Mouse (Mus musculus): ENCODE measurements at regions not wholly inside any gene's neighbourhood (a gene's known extent, or its start where the extent isn't known, plus 50 kb on each side); places are given as distances from the start of the nearest gene placed in this dataset.

DNA sequence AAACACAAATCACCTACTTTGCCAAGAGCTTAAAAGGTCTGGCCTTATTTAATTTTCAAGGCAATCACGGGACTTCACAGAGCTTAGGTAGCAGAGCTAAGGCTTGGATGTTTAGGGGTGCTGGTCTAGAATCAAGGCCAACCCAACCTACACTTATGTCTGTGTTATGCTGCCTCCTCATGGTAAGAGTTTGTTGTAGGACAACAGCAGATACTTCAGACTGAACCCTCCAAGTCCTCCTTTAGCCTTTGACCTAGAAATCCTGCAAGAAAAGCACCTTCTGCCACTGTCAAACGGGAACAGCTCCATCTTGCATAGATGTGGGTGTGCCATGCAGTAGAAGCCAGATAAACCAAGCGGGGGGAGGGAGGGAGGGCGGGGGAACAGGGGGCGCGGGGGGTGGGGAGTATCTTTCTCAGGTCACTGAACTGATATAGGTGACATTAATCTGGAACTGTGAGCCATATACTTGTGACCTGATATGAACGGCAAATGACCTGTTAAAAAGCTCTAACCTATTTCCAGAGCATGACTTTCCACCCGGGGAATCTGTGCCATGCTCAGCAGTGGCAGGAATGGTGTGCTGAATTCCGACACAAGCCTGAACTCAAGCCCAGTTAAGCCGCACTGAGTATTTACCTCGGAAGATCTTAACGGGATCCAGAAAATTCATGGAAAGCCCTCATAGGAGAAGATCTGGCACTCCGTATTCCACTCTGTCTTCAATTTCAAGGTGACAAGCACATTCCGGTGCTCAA, 838.3 kb downstream of the Gsdmc2 start:
- in situ Hi-C loops (cut with MboI), result no loop called here

DNA sequence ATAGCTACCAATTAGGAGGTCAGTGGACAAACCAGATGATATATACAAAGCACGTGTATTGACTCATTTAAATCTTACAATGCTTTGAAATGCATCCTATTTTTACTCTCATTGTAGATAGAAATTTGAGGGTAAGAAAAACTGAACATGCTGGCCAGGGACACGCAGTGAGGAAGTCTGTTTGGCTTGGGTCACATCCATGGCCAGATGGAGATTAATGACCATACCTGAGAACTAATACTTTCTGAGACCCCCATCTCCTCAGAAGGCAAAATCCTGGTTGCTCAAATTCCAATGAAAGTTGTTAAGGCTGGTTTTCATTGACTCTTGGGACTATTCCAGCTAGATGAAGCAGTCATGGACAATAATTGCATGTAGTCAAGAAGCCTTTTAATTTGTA, 850.3 kb downstream of the Gsdmc2 start:
- in situ Hi-C loops (cut with MboI), result no loop called here

DNA sequence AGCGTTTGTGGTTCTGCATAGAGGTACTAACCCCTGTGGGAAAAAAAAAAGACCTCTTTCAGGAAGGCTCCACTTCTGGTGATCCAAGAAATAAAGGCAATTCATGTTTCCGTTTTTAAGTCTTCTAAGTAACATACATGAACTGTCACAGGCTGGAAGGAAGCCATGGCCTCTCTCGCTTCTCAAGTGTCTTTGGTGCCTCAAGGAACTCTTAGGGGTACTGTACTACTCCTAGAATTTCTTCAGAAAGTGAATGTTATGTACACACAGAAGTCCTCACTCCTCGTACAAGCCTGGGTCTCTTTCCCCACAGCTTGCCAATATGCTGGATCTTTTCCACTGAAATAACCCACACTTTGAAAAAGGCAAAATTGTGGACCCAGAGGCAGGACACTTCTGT, 858.1 kb downstream of the Gsdmc2 start:
- in situ Hi-C loops (cut with MboI), result no loop called here

DNA sequence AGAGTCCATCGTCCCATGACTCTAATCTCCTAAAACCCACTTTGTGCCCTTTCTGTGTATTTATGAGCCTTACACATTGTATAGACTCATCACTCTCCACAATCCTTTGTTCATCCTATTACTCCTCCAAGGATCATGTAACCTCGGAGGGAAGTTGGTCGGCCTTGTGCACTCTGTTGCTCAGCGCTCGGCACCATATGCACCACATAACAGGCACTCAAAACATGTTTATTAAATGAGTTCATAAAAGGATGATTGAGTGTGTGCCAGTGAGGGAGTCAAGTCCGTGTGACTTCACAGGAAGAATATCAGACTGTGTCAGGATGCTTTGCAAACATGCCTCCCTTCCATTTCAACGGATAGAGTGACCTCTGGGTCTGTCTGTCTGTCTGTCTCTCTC, 858.8 kb downstream of the Gsdmc2 start:
- in situ Hi-C loops (cut with MboI), result no loop called here

DNA sequence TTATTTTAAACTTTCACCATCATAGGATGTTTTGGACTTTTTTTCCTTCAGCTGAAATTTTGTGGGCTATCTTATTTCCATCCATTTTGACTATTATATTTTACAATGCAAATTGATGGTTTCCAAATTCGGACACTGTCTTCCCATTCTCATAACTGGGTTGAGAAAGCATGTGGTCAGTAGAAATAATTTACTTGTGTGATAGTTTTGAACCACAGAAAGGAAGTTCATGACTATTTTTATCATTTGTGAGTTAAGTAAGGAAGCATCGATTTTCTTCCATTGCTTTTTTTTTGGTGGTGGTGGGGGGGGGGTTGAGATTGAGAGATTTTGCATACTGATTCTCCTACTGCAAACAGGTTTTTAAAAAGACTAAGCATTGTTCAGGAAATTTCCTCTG, 874.4 kb downstream of the Gsdmc2 start:
- in situ Hi-C loops (cut with MboI), result no loop called here

DNA sequence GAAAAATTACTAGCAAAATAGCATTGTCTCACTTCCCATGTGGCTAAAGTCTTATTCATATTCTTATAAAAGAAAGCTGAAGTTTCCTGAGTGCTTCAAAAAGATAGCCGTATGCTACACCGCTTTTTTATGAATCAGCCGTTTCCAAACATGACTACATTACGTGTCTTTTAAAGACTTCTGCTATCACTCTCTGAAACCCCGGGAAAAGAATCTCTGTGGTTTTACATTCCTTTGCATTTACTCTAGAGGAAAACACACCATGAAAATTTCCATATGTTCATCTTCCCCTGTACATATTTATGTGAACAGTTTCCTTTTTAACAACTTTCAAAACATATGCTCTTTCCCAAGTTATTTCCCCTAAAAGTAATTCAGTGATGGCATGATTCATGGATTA, 882.3 kb downstream of the Gsdmc2 start:
- in situ Hi-C loops (cut with MboI), result no loop called here

DNA sequence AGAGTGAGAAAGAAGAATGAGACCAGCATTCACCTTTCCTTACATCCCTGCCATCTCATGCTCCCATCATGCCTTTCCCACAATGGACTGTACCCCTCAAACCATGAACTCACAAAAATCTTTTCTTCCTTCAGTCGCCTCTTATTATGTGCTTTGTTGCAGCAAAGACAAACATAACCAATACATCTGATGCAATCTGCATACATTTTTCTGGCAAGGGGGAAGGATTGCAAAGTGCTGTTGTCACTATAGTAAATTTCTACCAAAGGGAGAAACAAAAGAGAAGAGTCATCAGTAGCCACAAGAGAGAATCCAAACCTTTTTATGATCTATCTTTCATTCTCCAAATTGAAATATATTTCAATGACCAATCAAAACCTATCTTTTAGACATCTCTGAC, 884.4 kb downstream of the Gsdmc2 start:
- in situ Hi-C loops (cut with MboI), result no loop called here

DNA sequence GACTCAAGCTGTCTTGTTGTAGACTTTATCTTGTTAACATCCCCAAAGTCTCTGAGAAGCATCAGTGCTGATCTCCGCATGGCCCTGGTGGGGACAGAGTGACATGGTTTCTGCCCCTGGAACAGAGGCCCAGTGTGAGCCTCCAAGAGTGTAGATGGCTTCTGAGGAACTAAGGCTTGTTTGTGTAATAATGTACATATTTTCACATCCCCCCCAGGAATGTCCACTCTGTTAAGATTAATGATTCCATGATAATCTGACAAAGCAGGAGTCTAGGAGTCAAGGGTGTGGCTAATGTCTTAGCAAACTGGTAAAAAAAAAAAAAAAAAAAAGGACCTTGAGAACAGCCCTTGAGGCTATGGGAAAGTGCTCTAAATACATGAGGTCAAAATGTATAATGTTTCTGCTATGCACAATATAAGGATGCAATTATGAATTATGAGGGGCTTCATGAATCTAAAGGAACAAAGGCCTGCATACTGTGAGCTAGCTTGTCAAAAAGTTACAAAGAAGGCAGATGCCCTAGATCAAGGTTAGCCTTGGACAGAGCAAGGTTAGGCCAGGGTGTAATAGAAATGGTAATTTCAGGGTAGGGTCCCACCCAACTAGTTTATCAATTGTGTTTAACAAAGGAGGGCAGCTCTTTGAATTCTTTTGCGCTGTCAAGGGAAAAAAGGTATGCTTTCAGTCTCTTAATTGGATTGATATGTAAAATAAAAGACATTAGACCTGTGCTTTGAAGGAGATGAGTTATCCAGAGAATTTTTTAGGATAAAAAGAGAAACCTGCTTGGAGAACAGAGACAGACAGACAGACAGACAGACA, 886.3 kb downstream of the Gsdmc2 start:
- in situ Hi-C loops (cut with MboI), result no loop called here

DNA sequence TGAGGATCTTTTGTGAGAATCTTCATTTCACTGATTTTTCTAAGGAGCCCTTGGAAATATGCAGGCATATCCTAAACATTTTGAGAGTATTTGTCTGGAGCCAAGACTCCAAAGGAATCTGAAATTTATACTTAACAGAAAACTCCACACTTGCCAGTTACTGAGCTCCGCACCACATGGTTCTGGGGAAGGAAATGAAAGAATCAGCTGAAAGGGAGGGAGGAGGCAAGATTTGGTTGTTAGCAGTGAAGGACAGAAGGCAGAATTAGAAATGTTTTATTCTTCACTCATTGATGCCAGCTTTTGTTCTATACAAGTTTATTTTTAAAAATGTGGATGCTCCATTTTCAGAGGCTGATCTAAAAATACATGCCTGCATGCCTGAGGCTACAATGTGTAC, 890.1 kb downstream of the Gsdmc2 start:
- in situ Hi-C loops (cut with MboI), result no loop called here

DNA sequence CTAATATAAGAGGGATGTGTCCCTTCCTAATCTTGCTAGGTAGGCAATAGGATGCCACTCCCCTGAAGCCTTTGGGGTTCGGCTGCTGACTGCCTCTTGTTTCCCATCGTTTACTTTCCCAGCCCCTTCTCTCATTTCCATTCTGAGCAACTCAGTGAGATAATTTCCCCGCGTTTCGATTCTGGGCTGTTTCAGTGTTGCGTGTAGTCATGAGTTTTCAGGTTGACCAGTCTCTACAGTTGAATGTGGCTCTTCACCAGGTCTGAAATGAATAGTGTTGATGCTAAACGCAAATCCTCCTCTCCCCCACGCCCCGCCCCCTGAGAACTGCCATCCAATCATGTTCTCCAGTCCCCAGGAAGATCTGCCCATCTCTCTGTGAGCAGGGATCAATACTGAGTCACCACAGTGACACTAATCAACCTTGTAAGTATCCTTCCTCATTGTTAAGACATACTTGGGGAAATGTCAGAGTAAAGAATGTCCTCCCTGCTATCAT, 890.6 kb downstream of the Gsdmc2 start:
- in situ Hi-C loops (cut with MboI), result no loop called here

DNA sequence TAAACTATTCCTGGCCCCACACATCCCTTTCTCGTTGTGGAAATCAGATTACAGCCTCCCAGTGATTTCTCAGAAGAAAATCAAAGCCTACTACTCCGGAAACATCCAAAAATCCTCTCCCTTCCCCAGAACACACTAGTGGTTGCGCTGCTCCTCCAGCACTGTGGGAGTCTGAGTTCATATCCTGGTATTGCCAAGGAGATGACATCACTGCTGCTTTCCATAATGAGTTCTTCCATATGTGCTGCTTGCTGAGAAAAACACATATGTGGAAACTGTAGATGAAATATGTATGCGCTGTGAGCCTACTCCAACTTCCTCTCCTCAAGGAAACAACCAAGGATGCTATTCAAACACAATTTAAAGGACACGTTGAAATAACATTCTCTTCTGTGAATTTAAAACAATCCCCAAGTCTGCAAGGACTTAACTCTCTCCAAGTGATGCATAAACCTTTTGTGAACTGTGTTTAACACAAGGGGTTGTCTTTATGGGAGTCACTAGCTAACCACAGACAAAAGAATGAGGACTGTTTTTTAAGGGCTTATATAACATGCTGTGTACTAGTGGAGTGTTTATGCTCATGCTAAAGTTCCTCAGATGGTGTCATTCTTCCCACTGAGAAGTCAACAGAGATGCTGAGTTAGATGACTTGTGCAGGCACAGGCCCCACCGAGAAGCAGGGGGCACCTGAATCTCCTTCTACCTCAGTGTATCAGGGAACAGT, 891.6 kb downstream of the Gsdmc2 start:
- in situ Hi-C loops (cut with MboI), result no loop called here

DNA sequence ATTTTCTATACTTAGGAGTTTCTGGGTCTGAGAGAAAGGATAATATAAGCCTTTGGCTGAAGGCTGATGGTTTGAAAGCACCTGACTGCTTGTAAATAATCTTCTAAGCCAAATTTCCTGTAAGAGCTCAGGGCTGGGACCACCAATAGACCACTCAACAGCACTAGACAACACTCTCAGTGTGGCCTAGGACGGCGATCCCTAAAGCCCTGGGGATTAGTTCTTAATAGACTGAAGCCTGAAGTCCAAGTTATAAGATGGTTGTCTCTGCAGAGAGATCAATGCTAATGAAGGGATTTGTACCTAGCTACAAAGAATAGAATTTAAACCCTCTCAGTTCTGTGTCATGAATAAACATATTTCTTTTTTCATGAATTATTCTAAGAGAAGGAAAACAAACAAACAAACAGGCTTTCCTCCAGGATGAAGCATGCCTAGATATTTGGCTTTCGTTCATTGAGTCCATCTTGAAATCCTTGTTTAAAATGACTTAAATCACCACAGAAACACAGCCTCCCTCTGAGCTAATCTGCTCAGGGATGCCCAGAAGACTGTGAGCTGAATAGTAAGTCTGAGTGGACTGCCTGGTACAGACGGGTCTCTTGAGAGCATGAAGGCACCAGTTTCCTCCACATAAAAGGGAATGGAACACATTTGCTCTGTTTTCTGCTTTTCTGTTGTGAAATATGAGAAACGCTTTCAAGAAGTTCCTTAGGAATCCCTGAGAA, 892.3 kb downstream of the Gsdmc2 start:
- in situ Hi-C loops (cut with MboI), result no loop called here

DNA sequence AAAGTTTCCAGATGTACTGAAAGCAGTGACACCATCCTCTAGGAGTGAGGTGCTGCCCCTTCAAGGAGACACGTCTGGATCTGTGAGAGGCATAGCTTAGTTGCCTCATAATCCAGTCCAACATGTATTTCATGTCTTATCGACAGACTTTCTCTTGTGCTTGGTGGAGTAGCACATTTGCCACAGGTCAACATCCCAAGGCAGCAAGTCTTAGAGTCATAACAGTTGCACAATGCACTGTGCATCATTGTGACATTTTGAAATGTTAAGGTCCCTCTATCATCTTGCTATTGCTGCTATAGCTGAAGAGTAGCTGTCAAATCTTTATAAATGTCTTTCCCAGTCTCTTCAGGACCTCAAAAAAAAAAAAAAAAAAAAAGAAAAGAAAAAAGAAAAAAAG, 905.6 kb downstream of the Gsdmc2 start:
- in situ Hi-C loops (cut with MboI), result no loop called here

DNA sequence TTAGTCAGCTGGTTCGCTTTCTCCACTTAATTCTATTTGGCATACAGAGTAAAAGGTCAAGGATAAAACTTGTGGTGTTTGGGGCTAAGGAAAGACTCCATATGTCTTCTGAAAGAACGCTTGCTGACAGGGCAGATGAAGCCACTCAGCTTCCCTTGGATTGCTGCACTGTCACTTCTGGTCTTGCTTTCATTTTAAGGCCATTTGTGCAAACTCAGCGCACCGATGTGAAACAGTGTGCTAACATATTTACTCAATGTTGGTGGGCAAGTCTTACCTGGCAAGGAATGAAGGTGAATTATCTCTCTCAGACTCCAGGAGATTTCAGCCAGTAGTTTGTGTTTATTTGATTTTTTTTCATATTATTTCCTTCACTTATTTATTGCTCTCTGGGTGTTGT, 907.2 kb downstream of the Gsdmc2 start:
- in situ Hi-C loops (cut with MboI), result no loop called here

DNA sequence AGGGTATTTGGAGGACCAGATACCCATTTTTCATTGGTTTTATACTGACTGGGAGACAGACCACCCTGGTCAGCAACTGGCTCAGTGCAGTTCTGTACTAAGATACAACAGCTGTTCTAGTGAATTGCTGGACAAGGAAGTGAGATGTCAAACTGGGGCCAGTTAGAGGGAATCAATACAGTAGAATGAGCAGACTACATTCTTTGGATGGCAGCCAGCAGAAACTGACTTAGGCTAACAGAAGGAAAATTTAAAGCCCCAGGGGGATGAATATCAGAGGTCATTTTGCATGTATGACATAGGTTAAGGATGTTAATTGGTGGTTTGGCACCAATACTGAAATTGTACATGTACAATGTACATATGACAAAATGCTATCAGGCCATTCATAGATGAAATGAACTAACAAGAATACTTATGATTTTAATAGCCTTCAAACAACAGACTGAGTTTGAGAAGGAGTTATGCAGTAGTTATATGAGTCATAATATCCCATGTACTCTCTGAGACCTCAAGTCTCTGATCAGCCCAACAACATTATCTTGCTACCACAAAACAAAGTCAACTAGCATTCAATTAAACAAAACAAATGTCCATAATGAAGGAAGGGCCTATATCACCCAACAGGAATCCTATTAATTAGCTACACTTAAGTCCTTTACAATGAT, 910.3 kb downstream of the Gsdmc2 start:
- in situ Hi-C loops (cut with MboI), result no loop called here

DNA sequence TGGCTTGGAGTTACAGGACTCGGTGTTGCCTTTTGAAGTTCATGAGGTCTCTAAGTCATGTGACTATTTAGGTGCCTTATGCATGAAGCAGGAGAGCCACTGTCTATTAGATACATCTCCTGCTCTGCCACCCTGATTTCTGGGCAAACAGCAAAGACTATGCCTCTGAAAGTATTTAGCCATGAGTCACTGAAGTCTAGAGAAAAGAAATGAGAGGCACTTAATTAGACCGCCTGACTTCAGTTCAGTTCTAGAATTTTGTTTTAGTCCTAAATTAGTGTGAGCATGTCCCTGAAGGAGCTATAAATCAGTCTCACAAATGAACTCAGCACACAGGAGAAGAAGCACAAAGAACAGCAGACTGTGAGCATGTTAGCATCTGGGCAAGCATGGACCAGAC, 924.5 kb downstream of the Gsdmc2 start:
- in situ Hi-C loops (cut with MboI), result no loop called here

DNA sequence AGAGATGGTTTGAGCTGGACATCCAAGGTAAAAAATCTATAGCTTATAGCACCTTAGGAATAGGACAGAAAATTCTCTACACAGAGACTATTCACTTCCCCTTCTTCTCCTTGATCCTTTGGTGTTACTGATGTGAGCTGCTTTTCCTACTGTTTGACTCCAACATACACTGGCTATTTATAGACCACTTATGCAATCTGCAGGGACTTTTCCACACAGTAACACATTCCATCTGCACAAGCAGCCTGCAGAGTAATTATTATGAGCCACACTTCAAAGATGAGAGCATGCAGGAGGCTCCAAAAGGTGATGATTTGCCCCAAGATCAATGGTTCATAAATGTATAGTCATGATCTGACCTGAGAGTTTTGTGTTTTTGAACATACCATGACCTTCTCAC, 925.7 kb downstream of the Gsdmc2 start:
- in situ Hi-C loops (cut with MboI), result no loop called here

DNA sequence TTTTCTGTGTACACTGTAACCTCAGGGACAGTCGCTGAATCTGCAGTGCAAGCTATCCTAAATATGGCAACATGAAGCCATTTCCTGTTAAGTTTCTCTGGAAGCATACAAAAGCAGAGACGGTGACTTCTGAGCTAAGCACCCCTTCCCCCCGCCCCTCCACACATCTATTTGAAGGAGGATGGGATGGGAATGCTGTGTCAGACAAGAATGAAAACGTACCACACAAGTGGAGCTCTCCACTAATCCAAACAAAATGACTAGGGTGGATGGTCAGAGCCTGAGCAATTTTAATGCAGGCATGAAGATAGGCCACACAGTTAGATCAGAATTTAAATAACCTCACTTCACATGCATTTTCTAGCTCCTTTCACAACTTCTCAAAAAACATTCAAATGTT, 936.6 kb downstream of the Gsdmc2 start:
- in situ Hi-C loops (cut with MboI), result no loop called here

DNA sequence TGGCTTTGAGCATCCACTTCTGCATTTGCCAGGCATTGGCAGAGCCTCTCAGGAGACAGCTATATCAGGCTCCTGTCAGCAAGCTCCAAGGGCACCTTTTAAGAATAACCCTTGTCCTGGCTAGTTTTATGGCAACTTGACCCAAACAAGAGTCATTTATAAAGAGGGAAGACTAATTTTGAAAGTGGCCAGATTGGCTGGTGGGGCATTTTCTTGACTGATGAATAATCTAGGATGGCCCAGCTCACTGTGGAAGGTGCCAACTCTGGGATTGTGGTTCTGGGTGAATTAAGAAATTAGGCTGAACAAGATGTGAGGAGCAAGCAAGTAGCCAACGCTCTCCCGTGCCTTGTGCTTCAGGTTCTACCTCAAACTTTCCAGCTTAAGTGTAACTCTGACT, 937.8 kb downstream of the Gsdmc2 start:
- in situ Hi-C loops (cut with MboI), result no loop called here

DNA sequence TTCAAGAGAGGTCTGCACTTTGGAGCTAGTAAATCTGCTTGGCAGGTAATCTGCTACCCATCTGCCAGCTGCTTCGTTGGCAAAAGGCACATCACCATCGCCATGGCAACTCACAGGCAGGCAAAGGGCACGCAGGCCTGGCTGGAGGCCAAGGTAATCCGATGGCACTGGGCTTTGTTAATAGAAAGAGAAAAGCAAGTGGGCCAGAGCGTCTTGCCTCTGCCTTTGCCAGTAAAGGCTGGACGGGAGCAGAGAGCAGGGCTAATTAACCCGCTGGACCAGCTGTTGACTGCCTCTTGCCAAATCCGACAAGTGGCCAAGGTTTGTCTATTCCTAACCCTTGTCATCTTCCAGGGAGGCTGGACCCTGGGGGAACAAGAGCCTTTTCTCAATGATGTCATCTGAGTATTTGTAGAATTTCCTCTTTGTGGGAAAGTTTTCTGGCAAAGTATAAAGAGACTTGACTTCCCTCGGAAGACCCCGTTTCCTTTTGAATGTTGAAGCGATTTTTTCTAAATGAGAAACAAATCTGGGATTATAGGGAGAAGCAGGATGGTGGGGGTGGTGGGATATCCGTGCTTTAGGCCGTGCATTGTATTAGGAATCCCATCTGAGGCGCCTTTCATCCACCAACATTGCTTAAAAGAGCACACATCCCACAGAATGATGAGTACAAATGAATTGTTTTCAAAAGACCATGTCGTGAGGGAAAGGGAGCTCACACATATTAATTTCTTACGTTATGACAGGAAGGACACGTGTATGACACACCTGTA, 941.7 kb downstream of the Gsdmc2 start:
- in situ Hi-C loops (cut with MboI), result no loop called here

DNA sequence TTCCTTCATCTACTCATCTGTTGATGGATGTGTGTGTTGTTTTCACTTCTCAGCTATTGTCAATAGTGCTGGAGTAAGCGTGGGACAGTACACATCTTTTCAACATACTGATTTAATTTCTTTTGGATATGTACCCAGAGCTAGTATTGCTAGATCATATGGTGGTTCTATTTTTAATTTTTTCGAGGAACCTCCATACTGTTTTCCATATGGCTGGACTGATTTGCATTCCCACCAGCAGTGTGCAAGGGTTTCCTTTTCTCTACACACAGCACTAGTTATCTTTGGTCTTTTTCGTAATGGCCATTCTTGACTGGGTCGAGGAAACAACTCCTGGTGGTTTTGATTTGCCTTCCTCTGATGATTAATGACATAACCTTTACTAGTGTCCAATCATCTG, 943.0 kb downstream of the Gsdmc2 start:
- in situ Hi-C loops (cut with MboI), result no loop called here

Measured in mature B cell (primary cell).